Comparison of ENCODE assay signal across 30 mouse cellular contexts in genomic region chr9:104406491-104406890, GRCm38 (mm10).
"Had no signal": no experiment of that assay in that cellular context is flagged by ENCODE, and none has a peak within 500 bp of the region (broad histone marks: within the 10 kb centered on the region; RNA-seq: fewer than 3 reads in every experiment).

No protein-coding gene starts in this region.

- H3K36me3 ChIP-seq: limb, embryonic 10.5 days; limb, embryonic 12.5 days; limb, embryonic 13.5 days; limb, embryonic 15.5 days; liver, embryonic 12.5 days; liver, embryonic 13.5 days; liver, embryonic 15.5 days; lung, embryonic 15.5 days; midbrain, embryonic 10.5 days; midbrain, embryonic 12.5 days; midbrain, embryonic 13.5 days; midbrain, embryonic 15.5 days had no signal

- H3K4me2 ChIP-seq: limb, embryonic 12.5 days; limb, embryonic 13.5 days; limb, embryonic 15.5 days; liver, embryonic 11.5 days; liver, embryonic 12.5 days; liver, embryonic 13.5 days; liver, embryonic 15.5 days; lung, embryonic 14.5 days; lung, embryonic 15.5 days; midbrain, embryonic 11.5 days; midbrain, embryonic 12.5 days; midbrain, embryonic 13.5 days; midbrain, embryonic 15.5 days had no signal

- ATAC-seq: liver, embryonic 12.5 days; liver, postnatal 0 days; lung, postnatal 0 days; midbrain, embryonic 13.5 days; midbrain, embryonic 15.5 days; midbrain, embryonic 16.5 days had no signal

- H3K27me3 ChIP-seq: liver, embryonic 13.5 days had no signal

- H3K27ac ChIP-seq: limb, embryonic 10.5 days; limb, embryonic 12.5 days; limb, embryonic 13.5 days; limb, embryonic 15.5 days; liver, embryonic 12.5 days; liver, embryonic 13.5 days; liver, embryonic 14.5 days; liver, embryonic 15.5 days; lung, embryonic 15.5 days; macrophage; midbrain, embryonic 10.5 days; midbrain, embryonic 12.5 days; midbrain, embryonic 13.5 days; midbrain, embryonic 15.5 days had no signal

- DNase-seq: left cerebral cortex, postnatal 4 days; liver; liver, embryonic 13.5 days; liver, postnatal 0 days; lung, adult 18-20 months; lung, adult 2 months; lung, embryonic 14.5 days; lung, postnatal 10 days; lung, postnatal 14 days; lung, postnatal 36 days; lung, postnatal 4 days had no signal

- H3K4me1 ChIP-seq: liver, embryonic 13.5 days; liver, embryonic 15.5 days had no signal

- H3K9me3 ChIP-seq: limb, embryonic 10.5 days; limb, embryonic 12.5 days; limb, embryonic 13.5 days; limb, embryonic 15.5 days; liver, embryonic 12.5 days; liver, embryonic 13.5 days; liver, embryonic 15.5 days; lung, embryonic 15.5 days; megakaryocyte, embryonic 14.5 days; midbrain, embryonic 10.5 days; midbrain, embryonic 12.5 days; midbrain, embryonic 13.5 days; midbrain, embryonic 15.5 days had no signal

- H3K9ac ChIP-seq: limb, embryonic 12.5 days; limb, embryonic 13.5 days; limb, embryonic 15.5 days; liver, embryonic 12.5 days; liver, embryonic 13.5 days; liver, embryonic 14.5 days; liver, embryonic 15.5 days; liver, postnatal 0 days; lung, embryonic 14.5 days; lung, embryonic 15.5 days; midbrain, embryonic 12.5 days; midbrain, embryonic 13.5 days; midbrain, embryonic 15.5 days had no signal

- H3K4me3 ChIP-seq: limb, embryonic 10.5 days; limb, embryonic 12.5 days; limb, embryonic 13.5 days; limb, embryonic 15.5 days; liver, embryonic 12.5 days; liver, embryonic 13.5 days; liver, embryonic 15.5 days; lung, embryonic 15.5 days; megakaryocyte, embryonic 14.5 days; midbrain, embryonic 10.5 days; midbrain, embryonic 12.5 days; midbrain, embryonic 13.5 days; midbrain, embryonic 15.5 days; myocyte had no signal
